In genomic region chr7:129169971-129170370, GRCm38 (mm10) we compare ENCODE assay signal across 15 mouse cellular contexts.
A peak's percentile ranks its signal among the peaks of the same experiment; 100 is the strongest.
DNase-seq lines count a peak whose midpoint lies in the region; ATAC-seq lines count a peak whose summit lies in the region.
"Had no signal": no experiment of that assay in that cellular context is flagged by ENCODE, and none has a peak within 500 bp of the region (broad histone marks: within the 10 kb centered on the region; RNA-seq: fewer than 3 reads in every experiment).

No protein-coding gene starts in this region.

- ATAC-seq in inflammation-experienced regulatory T-cells, adult 6 months: no peak

- peak; percentile 23 to 55 for DNase-seq in left cerebral cortex, postnatal 14 days (ENCODE audit: low spot score in 2 of 2)
- no peak for DNase-seq in left cerebral cortex, postnatal 4 days
- DNase-seq in frontal cortex, postnatal 36 days (ENCODE audit: low spot score in 2 of 2): peak; percentile 17 to 32
- peak; percentile 9 to 15 for DNase-seq in layer of hippocampus, adult 8-10 months (ENCODE audit: low spot score in 2 of 2)
- DNase-seq in left cerebral cortex, postnatal 36 days (ENCODE audit: low spot score in 2 of 2): peak; percentile 19 to 30
- DNase-seq in ovary, postnatal 36 days (ENCODE audit: low spot score): no peak
- no peak for DNase-seq in gastrocnemius, postnatal 36 days
- DNase-seq: B cell, adult 2 months; cerebellum, adult 9-10 months; heart, postnatal 10 days; kidney, postnatal 36 days; liver, embryonic 13.5 days; thymus, adult 18-20 months; thymus, postnatal 4 days had no signal

- intact Hi-C loops in left cerebral cortex, postnatal 14 days (cut with DNase I): no loop called here
- intact Hi-C loops in left cerebral cortex, postnatal 4 days (cut with DNase I): no loop called here
- intact Hi-C loops in left cerebral cortex, postnatal 36 days (cut with DNase I): no loop called here
- intact Hi-C loops in gastrocnemius, postnatal 36 days (cut with DNase I): no loop called here

Comparison
In these comparisons a context has a peak if more than half of its experiments do, and no peak if none do; other contexts are left out.
1. DNase-seq: peak in left cerebral cortex, postnatal 14 days (2 of 2), frontal cortex, postnatal 36 days (2 of 2), layer of hippocampus, adult 8-10 months (2 of 2) and left cerebral cortex, postnatal 36 days (2 of 2); none in left cerebral cortex, postnatal 4 days (single experiment), ovary, postnatal 36 days (single experiment) and gastrocnemius, postnatal 36 days (0 of 2).